Mouse (Mus musculus) kidney, adult 9 months (tissue): ENCODE results near the gene Adcy6.

Experiments
- DNase-seq: peaks from one replicate; pipeline ENCODE4 v3.0.0; 2022

Gene Adcy6

DNA sequence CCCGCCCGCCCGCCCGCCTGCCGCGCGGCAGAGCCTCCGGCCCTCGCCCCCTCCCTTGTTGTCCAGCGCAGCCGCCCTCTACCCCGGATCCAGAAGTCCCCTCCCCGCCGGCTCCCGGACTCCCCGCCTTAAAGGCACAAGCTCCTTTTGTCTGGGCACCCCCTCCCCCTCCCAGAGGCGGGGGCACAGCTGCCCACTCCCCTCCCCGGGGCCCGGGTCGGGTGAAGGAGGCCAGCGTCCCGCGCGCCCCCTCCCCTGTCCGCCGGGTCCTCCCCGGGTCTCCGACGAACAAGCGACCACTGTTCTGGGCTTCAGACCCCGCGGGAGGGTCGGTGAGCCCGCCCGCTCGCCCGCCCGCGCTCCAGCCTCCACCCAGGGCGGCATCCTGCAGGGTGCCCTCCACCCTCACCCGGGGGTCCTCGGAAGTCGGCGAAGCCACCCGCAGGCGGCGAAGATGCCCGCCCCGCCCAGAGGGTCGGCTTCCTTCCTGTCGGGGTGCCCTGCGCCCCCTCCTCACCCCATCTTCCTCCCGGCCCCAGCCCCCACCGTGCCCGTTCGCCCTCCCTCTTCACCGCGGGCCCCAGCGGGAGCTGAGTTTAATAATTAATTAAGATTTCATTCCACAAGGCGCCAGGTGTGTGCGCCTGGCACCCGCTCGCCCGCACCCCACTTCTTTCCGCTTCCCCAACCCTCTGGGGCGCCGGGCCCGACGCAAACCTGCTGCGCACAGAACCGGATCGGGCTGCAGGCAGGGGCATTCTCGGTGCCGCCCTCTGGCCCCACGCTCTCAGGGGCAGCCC is at the start of gene Adcy6:
Gene Adcy6, minus strand, starts transcription at position 746 of the 800 bp plus-strand sequence.
- DNase-seq, result peak; percentile 89

DNA sequence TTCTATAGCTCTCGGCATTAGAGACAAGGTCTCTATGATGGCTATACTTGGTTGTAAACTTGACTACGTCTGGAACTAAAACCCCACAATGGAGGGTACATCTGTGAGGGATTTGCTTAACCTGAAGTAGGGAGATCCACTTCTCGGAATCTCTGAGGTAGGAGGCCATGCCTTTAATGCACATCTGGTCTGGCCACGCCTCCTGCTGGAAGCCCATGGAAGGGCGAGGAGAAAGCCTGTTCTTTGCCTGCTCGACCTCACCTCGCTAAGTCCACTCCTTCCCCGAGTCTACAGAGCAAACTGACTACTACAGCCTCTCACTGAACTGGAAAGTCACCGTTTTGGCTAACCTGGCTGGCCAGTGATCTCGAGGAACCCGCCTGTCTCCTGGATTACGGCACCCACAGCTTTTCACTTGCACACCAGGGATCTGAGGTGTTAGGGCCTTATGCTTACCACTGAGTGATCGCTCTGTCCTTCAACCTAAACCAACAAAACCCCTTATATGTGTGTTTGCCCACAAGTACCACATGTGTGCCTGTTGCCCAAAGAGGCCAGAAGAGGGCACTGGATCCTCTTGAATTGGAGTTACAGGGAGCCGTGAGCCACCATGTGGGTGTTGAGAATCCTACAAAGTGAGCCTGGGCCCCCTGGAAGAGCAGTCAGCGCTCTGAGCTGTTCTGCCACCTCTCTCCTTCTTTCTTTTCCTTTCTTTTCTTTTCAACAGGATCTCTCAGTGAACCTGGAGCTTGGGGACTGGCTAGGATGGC is 47.3 kb upstream of the Adcy6 start:
- DNase-seq, result no peak

DNA sequence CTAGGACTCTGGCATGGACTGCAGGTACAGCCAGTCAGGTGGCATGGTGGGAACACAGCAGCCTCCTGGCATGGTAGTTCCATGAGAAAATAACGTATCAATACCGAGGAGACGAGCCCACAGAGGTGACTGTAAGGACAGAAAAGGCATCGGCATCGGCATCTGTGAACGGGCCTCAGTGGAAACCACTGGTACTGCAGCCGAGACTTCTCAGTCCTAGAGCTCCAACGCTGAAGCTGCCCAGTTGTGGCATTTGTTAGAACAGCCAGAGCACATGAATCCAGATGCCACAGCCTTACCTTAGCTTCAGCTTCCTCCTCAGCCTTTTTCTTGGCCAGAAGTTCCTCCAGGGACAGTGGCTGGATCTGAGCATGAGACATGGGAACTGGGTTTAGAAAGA is 42.3 kb upstream of the Adcy6 start:
- no peak for DNase-seq

DNA sequence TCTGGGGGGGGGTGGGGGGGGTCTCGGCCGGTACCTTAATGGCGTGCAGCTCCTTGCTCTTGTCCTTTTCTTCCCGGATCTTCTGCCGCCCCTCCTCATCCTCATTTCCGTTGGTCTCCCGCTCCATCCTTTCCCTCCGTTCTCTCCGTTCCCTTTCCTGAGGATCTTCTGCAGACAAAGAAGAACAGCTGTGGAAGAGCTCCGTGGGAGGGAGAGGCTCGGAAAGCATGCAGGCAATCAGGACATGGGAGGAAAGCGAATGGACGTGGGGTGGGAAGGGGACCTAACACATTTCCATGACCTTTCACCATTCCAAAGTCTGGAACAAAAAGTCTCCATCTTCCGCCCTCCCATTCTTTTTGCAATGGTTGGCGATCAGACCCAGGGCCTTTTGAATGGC is 41.6 kb upstream of the Adcy6 start:
- no peak for DNase-seq

DNA sequence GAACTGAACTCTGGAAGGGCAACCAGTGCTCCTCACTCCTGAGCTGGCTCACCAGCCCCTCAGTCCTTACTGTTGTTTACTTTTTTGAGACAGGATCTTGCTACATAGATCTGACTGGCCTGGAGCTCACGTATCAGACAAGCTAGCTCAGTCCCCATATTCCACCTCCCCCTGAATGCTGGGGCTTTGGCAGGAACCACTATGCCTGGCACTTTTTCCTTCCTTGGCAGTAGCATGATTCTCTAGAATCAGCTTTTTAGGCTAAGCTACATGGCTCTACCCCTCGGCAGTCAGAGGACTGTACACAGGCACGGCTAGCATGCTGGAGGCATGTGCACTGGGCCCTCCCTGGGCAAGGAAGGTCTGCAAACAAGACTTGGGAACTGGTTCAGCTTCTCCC is 38.2 kb upstream of the Adcy6 start:
- no peak for DNase-seq

DNA sequence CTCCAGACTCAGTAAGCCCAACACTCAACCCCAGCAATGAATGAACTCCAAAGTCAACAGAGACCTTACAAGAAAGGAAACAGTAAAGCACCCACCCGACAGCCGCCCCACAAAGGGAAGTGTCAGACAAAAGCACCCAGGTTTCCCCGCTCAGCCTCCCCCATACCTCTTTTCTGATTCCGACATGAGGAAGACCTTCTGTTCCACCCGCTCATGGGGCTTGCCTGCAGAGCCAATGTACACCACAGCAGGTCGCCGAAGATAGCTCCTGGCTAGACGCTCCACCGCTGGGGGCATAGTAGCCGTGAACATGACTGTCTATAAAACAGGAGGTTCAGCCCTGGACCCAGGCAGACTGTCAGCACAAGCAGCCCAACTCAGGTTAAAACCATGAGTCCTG is 37.4 kb upstream of the Adcy6 start:
- no peak for DNase-seq

DNA sequence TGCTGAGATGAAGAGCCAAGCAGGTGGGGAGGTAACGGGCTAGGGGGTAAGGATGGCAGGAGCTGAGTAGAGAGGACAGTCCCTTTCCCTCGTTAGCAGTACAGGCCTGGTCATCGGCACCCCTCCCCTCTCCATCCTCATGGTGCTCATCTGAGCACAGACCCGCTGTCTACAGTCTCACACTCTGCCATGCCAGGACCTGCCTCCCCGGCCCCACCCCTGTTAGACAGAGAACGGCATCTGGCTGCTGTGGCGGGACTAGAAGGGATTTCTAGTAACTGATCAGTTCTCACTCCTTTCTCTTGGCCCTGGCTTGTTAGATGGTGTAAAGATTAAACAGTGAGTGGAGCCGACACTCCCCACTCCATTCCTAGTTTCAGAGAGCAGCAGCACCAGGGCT is 36.9 kb upstream of the Adcy6 start:
- no peak for DNase-seq

DNA sequence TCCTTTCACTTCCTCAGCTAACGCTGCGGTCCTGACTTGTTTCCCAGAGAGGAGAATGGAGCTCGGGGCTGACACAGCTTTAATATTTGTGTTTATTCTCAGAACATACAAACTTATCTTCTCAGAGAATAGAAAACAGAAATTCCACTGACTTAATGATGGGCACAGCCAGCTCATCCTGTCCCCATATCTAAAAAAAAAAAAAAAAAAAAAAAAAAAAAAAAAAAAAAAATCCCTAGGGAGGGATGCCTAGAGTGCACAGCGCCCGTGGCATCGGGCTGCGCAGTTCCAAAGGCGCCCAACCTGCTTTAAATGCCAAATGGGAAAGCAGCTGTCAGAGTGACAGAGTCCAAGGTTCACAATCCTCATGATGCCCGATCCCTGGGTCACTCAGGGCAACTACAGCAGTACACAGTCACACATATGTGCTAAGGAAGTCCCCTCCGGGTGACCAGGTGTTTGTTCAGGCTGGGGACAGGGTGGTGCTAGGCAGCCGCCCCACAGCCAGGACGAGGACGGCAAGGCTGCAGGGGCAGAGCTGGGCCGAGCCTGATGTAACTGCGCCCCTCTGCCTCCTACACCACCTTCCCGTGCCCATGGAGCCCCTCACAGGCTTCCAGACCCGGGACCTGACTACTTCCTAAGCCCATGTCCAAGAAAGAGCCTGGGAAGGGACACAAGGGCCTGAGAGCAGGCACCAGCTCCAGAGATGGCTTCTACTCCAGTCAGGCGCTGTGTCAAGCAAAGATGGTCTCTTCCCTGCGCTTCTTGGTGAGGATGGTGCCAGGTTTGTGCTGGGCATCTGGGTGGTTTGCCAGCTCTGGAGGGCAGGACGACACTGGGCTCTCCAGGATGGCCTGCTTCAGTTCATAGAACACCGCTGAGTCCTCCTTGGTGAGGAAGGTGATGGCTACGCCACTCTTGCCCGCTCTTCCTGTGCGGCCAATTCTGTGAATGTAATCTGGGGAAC is 35.5 kb upstream of the Adcy6 start:
- peak; percentile 72 for DNase-seq

DNA sequence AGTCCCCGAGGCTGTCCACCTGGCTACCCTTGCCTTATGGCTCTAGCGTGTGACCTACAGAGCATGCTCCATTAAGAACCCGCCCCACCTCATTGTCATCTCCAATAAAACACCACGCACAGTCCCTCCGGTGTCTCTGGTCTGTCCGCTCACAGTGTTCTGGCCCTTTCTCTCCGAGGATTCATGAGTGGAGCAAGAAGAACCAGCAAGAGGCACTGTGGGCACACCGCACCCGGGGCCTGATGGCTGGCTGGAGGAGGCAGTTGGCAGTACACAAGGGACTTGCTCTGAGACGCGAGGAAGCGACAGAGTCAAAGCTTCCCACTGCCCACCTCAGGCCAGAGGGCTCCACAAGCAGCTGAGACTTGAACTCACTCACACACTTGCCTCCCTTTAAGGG is 34.5 kb upstream of the Adcy6 start:
- no peak for DNase-seq

DNA sequence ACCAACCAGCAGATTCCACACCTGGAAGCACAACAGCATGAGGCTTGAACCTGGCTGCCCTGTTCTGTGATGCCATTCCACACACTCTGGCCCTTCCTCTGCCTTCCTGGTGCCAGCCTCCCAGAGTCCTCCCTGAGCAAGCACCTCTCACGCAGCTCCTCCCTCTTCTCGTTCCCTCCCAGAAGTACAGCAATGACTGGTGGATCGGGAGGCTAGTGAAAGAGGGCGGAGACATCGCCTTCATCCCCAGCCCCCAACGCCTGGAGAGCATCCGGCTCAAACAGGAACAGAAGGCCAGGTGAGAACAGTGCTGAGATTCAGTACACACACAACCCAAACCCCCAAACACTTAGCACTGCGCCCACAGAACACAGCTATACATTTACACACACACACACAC is 30.3 kb upstream of the Adcy6 start:
- peak; percentile 64 for DNase-seq

DNA sequence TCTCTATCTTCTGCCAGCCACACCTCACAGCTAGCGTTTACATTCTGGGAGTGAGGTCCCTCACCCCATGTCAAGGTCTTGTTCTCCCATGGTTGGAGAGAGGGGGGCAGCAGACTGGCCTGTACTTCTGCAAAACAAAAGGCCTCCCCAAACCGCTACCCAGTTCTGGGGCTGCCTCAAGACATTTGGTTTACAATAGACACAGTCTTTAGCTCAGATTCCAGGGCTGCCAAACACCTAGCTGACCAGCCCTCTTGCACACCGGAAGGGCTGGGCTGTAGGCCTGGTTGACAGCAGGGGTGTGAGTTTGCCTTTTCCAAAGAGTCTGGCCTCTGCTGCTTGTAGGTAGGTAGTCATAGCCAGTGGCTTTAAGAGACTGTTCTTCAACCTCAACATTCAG is 27.3 kb upstream of the Adcy6 start:
- DNase-seq, result no peak

DNA sequence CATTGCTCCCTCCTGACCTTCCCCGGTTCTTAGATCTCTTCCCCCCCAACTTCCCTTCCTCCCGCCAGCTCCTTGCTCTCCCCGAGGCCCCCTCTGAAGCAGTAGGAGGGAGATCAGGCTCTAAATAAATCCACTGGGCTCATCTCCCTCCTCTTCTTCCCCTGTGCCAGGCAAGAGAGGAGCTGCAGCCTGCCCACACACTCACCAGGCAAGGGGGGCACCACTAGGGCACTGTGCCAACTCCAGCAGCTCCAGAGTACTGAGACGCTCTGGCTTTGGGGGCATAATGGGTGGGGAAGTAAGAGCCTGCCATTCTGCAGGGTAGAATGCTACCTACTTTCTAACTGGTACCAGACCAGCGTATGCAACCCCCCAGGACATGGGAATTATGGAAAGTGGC is 26.6 kb upstream of the Adcy6 start:
- DNase-seq, result no peak

DNA sequence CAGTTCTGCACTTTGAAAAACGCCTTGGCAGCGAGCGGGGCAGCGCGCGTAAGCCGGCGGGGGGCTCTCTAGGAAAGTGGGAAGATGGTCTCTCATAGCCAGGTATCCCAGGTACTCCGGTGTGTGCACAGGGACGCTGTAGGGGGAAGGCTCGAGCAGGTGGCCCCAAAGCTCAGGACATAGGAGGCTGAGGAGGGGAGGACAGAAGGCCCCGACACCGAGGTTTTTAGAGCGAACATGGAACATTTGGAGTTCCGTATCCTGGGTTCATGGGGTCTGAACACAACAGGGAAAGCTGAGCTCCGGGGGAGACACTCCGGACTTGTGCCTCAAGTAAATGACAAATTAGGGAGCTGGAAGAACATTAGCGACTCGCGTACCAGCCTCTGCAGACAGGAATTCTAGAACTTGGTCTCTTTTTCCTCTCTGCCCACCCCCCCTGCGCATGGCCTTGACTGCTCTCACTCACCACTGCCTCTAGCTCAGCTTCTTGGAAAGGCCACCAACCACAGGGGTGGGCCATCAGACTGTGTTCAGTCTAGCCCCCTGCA is 25.5 kb upstream of the Adcy6 start:
- no peak for DNase-seq

DNA sequence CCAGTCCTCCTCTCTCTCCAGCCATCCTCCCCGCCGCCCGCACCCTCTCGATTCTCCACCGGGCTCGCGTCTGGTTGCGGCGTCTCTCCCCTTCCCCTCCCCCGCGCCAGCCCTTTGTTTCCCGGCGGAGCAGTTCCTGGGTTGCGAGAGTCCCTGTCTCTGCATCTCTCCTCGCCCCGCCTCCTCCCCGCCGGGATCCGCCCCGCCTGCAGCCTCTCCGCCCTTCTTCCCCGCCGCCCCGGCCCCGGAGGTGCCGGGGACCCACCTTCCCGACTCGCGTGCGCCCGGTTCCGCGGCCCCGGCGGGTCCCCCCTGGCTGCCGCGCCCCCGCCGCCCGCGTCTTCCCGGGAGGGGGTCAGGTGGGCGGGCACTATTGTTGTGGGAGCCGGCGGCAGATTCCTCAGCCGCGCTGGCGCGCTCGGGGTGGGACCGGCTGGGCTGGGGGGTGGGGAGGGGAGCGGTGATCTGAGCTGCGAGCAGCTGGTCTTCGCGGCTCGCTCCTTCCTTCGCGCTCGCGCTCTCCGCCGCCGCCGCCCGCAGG is 24.7 kb upstream of the Adcy6 start:
- peak; percentile 61 for DNase-seq

DNA sequence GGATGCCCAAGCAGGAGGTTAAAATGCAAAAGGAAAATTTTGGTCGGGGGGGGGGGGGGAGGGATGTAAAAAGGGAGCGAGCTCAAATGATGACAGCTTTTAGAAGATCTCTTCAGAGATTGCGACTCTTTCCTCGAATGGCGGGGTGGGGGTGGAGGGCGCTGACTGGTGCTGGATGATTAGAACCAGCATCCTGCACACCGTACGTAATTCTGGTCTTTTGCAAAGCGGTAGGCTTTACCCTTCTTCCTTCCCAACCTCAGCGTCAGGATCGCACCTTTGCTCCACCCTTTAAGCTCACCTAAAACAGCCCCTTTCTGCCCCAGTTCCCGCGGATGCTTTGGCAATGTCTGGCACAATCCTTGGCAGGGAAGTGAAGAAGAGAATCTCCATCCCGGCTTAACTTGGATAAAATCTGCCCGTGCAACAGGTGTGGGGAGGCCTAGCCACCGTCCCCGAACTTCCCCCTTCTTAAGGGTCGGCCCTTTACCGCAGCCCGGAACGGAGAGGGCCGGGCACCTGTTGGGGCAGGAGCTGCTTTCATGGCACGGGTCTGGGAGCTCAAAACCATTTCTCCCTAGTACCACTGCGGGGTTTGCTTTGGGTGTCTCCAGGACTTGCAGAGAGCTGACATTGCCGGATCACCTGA is 24.1 kb upstream of the Adcy6 start:
- no peak for DNase-seq

DNA sequence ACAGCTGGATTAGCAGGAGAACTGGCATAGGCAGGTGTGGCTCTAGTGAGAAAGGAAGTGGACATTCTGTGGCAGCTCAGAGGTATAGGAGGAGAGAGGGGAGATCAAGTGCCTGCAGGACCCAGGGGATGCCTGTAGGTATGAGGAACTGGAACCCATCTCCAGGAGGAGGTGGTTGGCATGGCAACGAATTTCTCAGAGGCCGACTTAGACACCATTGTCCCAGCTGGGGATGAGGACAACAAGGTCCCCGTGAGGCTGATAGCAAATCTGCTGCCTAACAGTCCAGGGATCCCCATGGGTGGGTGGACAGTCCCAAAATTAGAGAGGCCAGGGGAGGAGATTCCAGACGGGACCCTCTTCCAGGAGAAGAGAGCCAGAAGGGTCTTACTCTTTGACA is 23.0 kb upstream of the Adcy6 start:
- no peak for DNase-seq

DNA sequence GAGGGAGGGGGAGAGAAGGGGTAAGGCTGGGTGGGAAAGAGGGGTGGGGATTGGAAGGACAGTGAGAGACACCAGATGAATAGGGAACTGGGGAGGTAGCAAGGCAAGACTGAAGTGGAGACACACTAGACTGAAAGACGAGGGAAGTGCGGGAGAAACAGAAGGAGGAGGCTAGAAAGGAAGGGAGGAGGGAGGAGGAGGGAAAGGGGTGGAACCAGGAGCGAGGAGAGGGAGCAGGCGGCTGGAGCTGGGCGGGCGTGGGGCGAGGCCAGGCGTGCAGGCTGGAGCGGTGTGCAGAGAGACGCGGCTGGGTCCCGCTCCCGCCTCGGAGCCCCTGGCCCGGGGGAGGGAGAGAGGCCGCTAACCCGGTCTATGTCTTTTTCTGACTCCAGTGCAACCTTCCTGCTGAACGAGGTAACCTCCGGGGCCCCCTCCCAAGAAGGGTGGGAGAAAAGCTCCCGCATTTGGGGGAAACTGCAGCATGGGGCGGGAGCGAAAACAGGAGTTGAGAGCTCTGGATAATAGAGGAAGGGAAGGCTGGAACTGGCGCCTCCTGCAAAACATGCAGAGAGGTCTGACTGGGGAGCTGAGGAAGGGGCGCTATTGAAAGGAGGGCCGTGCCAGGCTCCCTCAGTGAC is 22.4 kb upstream of the Adcy6 start:
- peak; percentile 69 for DNase-seq

DNA sequence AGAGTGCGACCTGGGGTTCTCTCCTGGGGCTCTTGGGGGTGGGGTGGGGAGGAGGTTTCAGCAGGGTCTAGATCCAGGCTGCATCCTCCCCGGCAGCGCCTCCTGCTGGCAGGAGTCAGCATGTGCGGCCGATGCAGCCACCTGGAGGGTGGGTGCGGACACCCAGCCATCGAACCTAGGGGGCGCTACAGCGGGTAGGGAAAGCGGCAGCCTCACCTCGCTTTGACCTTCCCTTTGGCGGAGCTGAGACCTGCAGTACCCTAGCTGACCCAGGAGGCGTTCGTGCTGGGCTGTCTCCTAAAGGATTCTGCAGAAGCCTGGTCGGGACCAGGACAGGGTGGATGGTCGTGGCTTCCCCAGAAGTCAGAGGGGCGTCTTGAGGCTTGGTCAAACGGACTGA is 21.6 kb upstream of the Adcy6 start:
- DNase-seq, result peak; percentile 72

DNA sequence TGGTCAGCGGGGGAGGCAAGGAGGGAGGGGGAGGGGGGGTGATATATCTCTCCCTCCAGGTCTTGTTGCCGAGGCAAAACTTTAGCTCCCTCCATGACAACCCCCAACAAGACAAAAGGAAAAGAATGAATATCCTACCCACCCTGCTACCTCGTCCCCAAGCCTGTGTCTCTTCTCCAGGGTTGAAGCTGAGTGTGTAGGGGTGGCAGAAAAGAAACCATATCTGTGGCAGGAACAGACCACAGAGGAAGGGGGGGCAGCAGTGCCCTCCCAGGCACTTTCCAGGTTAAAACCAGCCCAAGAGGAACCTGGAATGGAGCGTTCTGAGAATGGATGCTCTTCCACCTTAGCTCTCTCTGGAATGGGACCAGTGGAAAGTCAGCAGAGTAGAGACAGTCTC is 20.7 kb upstream of the Adcy6 start, which contains the start of gene Cacnb3:
Gene Cacnb3, plus strand, starts transcription at position 301 of the 400 bp plus-strand sequence.
- DNase-seq, result no peak

DNA sequence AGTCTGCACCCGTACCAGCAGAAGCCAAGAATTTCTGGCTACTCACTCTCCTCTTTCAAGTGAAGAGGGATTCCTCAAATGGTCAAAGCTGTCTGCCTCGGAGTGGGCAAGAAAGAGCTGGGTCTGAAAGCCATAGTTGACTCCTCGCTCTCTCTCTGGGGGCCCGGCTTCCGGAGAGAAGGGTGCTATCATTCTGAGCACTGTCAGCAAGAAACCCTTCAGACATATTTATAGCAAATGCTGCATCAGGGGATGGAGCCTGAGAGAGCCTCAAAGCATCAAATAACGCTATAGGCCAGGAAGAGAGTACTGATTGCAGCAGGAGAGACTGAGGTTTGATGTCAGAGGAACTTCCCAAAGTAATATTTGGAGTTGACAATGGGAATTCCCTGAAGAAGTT is 19.6 kb upstream of the Adcy6 start:
- DNase-seq, result no peak

DNA sequence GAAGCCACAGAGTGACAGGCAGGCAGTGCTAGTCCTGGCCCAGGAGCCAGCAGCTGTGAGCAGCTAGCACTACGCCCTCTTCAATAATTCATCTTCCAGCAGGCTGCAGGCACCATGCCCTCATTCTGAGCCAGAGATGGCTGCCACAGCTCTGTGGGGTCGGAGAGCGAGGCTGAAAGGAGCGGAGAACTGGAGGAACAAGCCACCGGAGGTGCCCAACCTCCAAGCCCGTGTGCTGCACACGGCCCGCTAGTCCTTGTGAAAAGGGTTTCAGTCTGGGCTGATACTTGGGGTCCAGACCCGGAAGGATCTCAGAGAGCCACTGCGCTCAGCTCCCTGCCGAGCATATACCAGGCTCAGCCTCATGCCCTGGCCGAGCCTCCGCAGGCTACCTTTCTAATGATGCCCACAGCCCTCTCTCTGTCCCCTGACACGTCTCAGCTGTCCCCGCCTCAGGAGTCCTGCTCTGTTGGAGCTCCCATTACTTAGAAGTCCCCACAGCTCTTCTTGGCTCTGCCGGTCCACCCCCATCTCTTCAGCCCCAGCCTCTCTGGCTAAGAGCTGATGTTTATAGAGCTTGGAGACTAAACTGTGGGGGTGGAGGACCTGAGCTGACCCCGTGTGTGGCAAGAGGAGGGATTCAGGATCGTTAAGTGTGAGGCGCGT is 18.8 kb upstream of the Adcy6 start:
- DNase-seq, result no peak
